Mouse (Mus musculus): ENCODE data around the gene Itpr2.

GRCm38 (mm10) chr6:146157983-146158535 is 344.0 kb downstream of the Itpr2 start:
- TF ChIP-seq EP300 (optimal IDR thresholded peaks at IDR 0.05) (no peak), CTCF (IDR thresholded peaks at IDR 0.05; ENCODE audit: low read depth) (no peak)

All from stomach, postnatal 0 days (tissue).